Mouse (Mus musculus) embryonic facial prominence, embryonic 15.5 days (tissue): ENCODE data around the gene Olfr318. TPM values are rescaled to one million over a fixed set of nuclear protein-coding genes. Genes with fewer than 3 reads are reported as not detected.
"Not testable (repeated sequence)": the region's sequence is repeated elsewhere in the genome, so short reads cannot be mapped to it uniquely, and the experiment has no call there.

Experiments
- ATAC-seq: fragments of 200-750 bp; cut with Nextera tagmentation; 2 replicates; pipeline ENCODE4 v1.8.0; 2017; ENCODE audit warnings: low read depth, moderate TSS enrichment; ENCODE audit not compliant: insufficient number of reproducible peaks, low FRiP score, low TSS enrichment
- H3K27ac ChIP-seq: fragments of 300-500 bp; sonication (generic); replicated peaks from 2 replicates; pipeline ENCODE4 v1.5.1; 2015; ENCODE audit warnings: mild to moderate bottlenecking, inconsistent platforms
- H3K27me3 ChIP-seq: fragments of 300-500 bp; sonication (generic); 2 replicates; pipeline ENCODE4 v1.6.1; 2015; ENCODE audit warnings: inconsistent platforms
- H3K36me3 ChIP-seq: fragments of 300-500 bp; sonication (generic); 2 replicates; pipeline ENCODE4 v1.6.1; 2015; ENCODE audit warnings: mild to moderate bottlenecking, inconsistent platforms
- H3K4me1 ChIP-seq: fragments of 300-500 bp; sonication (generic); 2 replicates; pipeline ENCODE4 v1.6.1; 2015; ENCODE audit warnings: inconsistent platforms
- H3K4me2 ChIP-seq: fragments of 300-500 bp; sonication (generic); replicated peaks from 2 replicates; pipeline ENCODE4 v1.6.1; 2015; ENCODE audit warnings: mild to moderate bottlenecking, inconsistent platforms
- H3K4me3 ChIP-seq: fragments of 300-500 bp; sonication (generic); replicated peaks from 2 replicates; pipeline ENCODE4 v1.5.1; 2015; ENCODE audit warnings: mild to moderate bottlenecking, inconsistent platforms
- H3K9ac ChIP-seq: fragments of 300-500 bp; sonication (generic); 2 replicates; pipeline ENCODE4 v1.6.1; 2015; ENCODE audit warnings: inconsistent platforms
- H3K9me3 ChIP-seq: fragments of 300-500 bp; sonication (generic); replicated peaks from 2 replicates; pipeline ENCODE4 v1.6.1; 2016; ENCODE audit warnings: inconsistent platforms
- WGBS: fragments of 180-500 bp; shearing (Covaris S2); methylation state at CpG from one replicate; pipeline ENCODE4 v1.1.7; 2015; 5-methylcytosine and 5-hydroxymethylcytosine counted together
- polyA plus RNA-seq: library from polyadenylated mRNA; unstranded; fragments of >200 nt; fragmentation: Nextera tagmentation; extraction: Ambion mirVana; gene quantifications from 2 replicates; pipeline ENCODE4 v1.2.1, GENCODE M21; 2015

Gene Olfr318
- polyA plus RNA-seq: not detected in 2 replicates

GRCm38 (mm10) chr11:58723914-58724313 is at the start of gene Olfr318:
TSS of gene Olfr318 (minus strand) at chr11:58724014.
- no peak within 1 kb of the TSS for H3K27ac ChIP-seq
- no peak for ATAC-seq
- H3K36me3 ChIP-seq: no peaks in the 10 kb centered on the region
- H3K27me3 ChIP-seq: no peaks in the 10 kb centered on the region
- no peaks in the 10 kb centered on the region for H3K9me3 ChIP-seq
- no peak within 1 kb of the TSS for H3K9ac ChIP-seq
- no peak within 1 kb of the TSS for H3K4me3 ChIP-seq
- no peaks in the 10 kb centered on the region for H3K4me1 ChIP-seq
- H3K4me2 ChIP-seq: no peak within 1 kb of the TSS

GRCm38 (mm10) chr11:58772888-58773287 is 49.1 kb upstream of the Olfr318 start, which contains the start of gene Olfr315:
TSS of gene Olfr315 (plus strand) at chr11:58773188.
- Histone ChIP-seq H3K9me3 (no peaks in the 10 kb centered on the region), H3K4me1 (no peaks in the 10 kb centered on the region), H3K27me3 (no peaks in the 10 kb centered on the region), H3K36me3 (no peaks in the 10 kb centered on the region), H3K4me2 (no peak within 1 kb of the TSS), H3K4me3 (no peak within 1 kb of the TSS), H3K9ac (no peak within 1 kb of the TSS), H3K27ac (no peak within 1 kb of the TSS)
- ATAC-seq: no peak

GRCm38 (mm10) chr11:58752434-58752833 is 28.6 kb upstream of the Olfr318 start, which contains the start of gene Olfr316:
TSS of gene Olfr316 (plus strand) at chr11:58752734.
- Histone ChIP-seq H3K4me2 (no peak within 1 kb of the TSS), H3K9me3 (no peaks in the 10 kb centered on the region)

DNA sequence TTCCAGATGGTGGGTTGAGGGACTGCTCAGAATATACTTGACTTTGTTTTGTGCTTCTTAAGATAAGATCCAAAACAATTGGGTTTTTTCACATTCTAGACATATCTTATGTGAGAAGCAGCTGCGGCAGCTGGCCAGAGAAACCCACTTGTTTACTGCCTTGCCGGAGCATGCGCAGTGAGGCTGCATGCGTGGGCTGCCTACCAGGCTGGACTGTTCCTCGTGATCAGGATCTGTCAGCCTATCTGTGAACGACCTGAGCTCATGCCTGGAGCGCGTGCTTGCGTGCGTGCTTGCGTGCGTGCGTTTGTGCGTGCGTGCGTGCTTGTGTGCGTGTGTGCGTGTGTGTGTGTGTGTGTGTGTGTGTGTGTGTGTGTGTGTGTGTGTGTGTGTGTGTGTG is 27.3 kb upstream of the Olfr318 start:
- H3K27ac ChIP-seq, H3K36me3 ChIP-seq, H3K4me1 ChIP-seq, H3K9ac ChIP-seq, H3K4me3 ChIP-seq, ATAC-seq, H3K4me2 ChIP-seq, H3K27me3 ChIP-seq, H3K9me3 ChIP-seq: not testable (repeated sequence)
- WGBS: 90% methylated on average over 18 of the region's 18 CpGs

More at GRCm38 (mm10) chr11:58752434-58752833, 28.6 kb upstream of the Olfr318 start, which contains the start of gene Olfr316:
- Histone ChIP-seq H3K27me3 (no peaks in the 10 kb centered on the region), H3K9ac (no peak within 1 kb of the TSS), H3K4me3 (no peak within 1 kb of the TSS), H3K4me1 (no peaks in the 10 kb centered on the region), H3K27ac (no peak within 1 kb of the TSS), H3K36me3 (no peaks in the 10 kb centered on the region)
- 78% methylated on average over 2 of the region's 2 CpGs for WGBS
- no peak for ATAC-seq

GRCm38 (mm10) chr11:58738792-58739262 is 15.0 kb upstream of the Olfr318 start, which contains the start of gene Olfr317:
TSS of gene Olfr317 (minus strand) at chr11:58739212.
- Histone ChIP-seq H3K9me3 (no peaks in the 10 kb centered on the region), H3K4me2 (no peak within 1 kb of the TSS), H3K27me3 (no peaks in the 10 kb centered on the region), H3K4me3 (no peak within 1 kb of the TSS), H3K4me1 (no peaks in the 10 kb centered on the region), H3K36me3 (no peaks in the 10 kb centered on the region), H3K27ac (no peak within 1 kb of the TSS), H3K9ac (no peak within 1 kb of the TSS)
- 67% methylated on average over 4 of the region's 4 CpGs for WGBS
- no peak for ATAC-seq

- no peak overlapping the region for H3K4me2 ChIP-seq
- H3K9ac ChIP-seq: no peak overlapping the region
- 44% methylated on average over 3 of the region's 3 CpGs for WGBS
- no peak overlapping the region for H3K27ac ChIP-seq
- H3K9me3 ChIP-seq: no peaks in the 10 kb centered on the region
- no peaks in the 10 kb centered on the region for H3K27me3 ChIP-seq
- no peak for ATAC-seq
- H3K4me3 ChIP-seq: no peak overlapping the region
- H3K36me3 ChIP-seq: no peaks in the 10 kb centered on the region
- no peaks in the 10 kb centered on the region for H3K4me1 ChIP-seq
Measured at GRCm38 (mm10) chr11:58733372-58733771, 9.6 kb upstream of the Olfr318 start.

GRCm38 (mm10) chr11:58727896-58728650 is 4.3 kb upstream of the Olfr318 start:
- H3K27me3 ChIP-seq, H3K4me3 ChIP-seq, H3K9me3 ChIP-seq, ATAC-seq, H3K27ac ChIP-seq, H3K9ac ChIP-seq, H3K4me1 ChIP-seq, H3K36me3 ChIP-seq, H3K4me2 ChIP-seq: not testable (repeated sequence)
- WGBS: 74% methylated on average over 6 of the region's 6 CpGs

- Histone ChIP-seq H3K27ac (no peak overlapping the region), H3K4me3 (no peak overlapping the region), H3K4me1 (no peaks in the 10 kb centered on the region), H3K27me3 (no peaks in the 10 kb centered on the region), H3K9ac (no peak overlapping the region), H3K36me3 (no peaks in the 10 kb centered on the region), H3K4me2 (no peak overlapping the region), H3K9me3 (no peaks in the 10 kb centered on the region)
- WGBS: 84% methylated on average over 4 of the region's 4 CpGs
- no peak for ATAC-seq
Measured at GRCm38 (mm10) chr11:58719701-58720100, 4.1 kb downstream of the Olfr318 start.

DNA sequence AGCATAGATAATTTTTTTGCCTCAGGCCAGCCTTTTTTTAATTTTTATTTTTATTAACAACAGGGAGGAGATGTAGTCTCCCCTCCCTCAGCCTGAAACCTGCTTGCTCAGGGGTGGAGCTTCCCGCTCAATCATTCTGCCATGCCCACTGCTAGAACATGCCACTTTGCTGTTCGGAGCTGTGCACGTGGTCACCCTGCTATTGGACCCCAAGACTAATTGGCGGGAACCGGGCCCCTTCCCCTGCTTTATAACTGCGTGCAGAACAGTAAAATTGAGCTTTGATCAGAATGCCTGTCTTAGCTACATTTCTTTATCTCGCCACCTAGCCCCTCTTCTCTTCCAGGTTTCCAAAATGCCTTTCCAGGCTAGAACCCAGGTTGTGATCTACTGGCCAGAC is 6.1 kb downstream of the Olfr318 start:
- not testable (repeated sequence) for H3K36me3 ChIP-seq, ATAC-seq, H3K4me1 ChIP-seq, H3K27me3 ChIP-seq, H3K4me3 ChIP-seq, H3K4me2 ChIP-seq, H3K9me3 ChIP-seq, H3K9ac ChIP-seq, H3K27ac ChIP-seq
- 85% methylated on average over 7 of the region's 7 CpGs for WGBS

DNA sequence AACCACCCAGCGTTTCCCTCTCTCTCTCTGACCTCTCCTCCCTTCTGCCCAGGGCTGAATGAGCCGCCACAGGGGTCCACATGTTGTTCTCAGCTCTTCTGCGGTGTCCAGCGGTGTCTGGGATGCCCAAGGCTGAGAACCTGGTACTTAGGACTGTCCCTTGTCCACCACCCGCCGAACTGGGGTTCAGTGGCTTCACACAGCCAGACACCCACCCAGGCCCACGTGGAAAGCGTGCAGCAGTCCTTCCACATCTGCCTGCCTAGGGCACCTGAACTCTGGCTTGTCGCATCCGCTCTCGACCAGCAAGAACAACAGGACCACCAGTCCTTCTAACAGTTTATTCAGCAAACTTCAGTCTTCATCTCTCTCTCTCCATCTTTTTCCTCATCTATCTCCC is 14.7 kb downstream of the Olfr318 start:
- Histone ChIP-seq H3K9ac (no peak overlapping the region), H3K4me3 (no peak overlapping the region), H3K4me1 (no peaks in the 10 kb centered on the region), H3K27me3 (no peaks in the 10 kb centered on the region), H3K27ac (no peak overlapping the region), H3K36me3 (no peaks in the 10 kb centered on the region), H3K4me2 (no peak overlapping the region), H3K9me3 (no peaks in the 10 kb centered on the region)
- ATAC-seq: no peak
- 77% methylated on average over 11 of the region's 11 CpGs for WGBS

- H3K4me1 ChIP-seq: no peaks in the 10 kb centered on the region
- no peak within 1 kb of the TSS for H3K4me3 ChIP-seq
- no peak for ATAC-seq
- no peaks in the 10 kb centered on the region for H3K9me3 ChIP-seq
- no peaks in the 10 kb centered on the region for H3K36me3 ChIP-seq
- H3K27ac ChIP-seq: no peak within 1 kb of the TSS
- H3K4me2 ChIP-seq: no peak within 1 kb of the TSS
- H3K9ac ChIP-seq: no peak within 1 kb of the TSS
- no peaks in the 10 kb centered on the region for H3K27me3 ChIP-seq
- 81% methylated on average over 3 of the region's 3 CpGs for WGBS
Measured at GRCm38 (mm10) chr11:58698862-58699261, 25.0 kb downstream of the Olfr318 start, which contains the start of gene Olfr319. TSS of gene Olfr319 (plus strand) at chr11:58699162.

- no peaks in the 10 kb centered on the region for H3K36me3 ChIP-seq
- no peak for ATAC-seq
- H3K4me3 ChIP-seq: no peak within 1 kb of the TSS
- no peaks in the 10 kb centered on the region for H3K4me1 ChIP-seq
- no peak within 1 kb of the TSS for H3K4me2 ChIP-seq
- WGBS: 74% methylated on average over 1 of the region's 1 CpGs
- H3K27ac ChIP-seq: no peak within 1 kb of the TSS
- H3K9me3 ChIP-seq: no peaks in the 10 kb centered on the region
- no peak within 1 kb of the TSS for H3K9ac ChIP-seq
- H3K27me3 ChIP-seq: no peaks in the 10 kb centered on the region
Measured at GRCm38 (mm10) chr11:58680799-58681198, 43.0 kb downstream of the Olfr318 start, which contains the start of gene Olfr320. TSS of gene Olfr320 (plus strand) at chr11:58681099.
